Mouse (Mus musculus) embryonic facial prominence, embryonic 12.5 days (tissue): ENCODE measurements around the gene Tmem198b. TPM values are rescaled to one million over a fixed set of nuclear protein-coding genes. Genes with fewer than 3 reads are reported as not detected.
A peak's percentile ranks its signal among the peaks of the same experiment; 100 is the strongest.
"Not testable (repeated sequence)": the region's sequence is repeated elsewhere in the genome, so short reads cannot be mapped to it uniquely, and the experiment has no call there.

Experiments
- ATAC-seq: fragments of 200-750 bp; cut with Nextera tagmentation; 2 replicates; pipeline ENCODE4 v1.8.0; 2017; ENCODE audit not compliant: insufficient number of reproducible peaks, insufficient read depth, low FRiP score, low TSS enrichment
- H3K27ac ChIP-seq: fragments of 300-500 bp; sonication (generic); 2 replicates; pipeline ENCODE4 v1.5.1; 2016; ENCODE audit warnings: mild to moderate bottlenecking
- H3K27me3 ChIP-seq: fragments of 300-500 bp; sonication (generic); 2 replicates; pipeline ENCODE4 v1.6.1; 2016; ENCODE audit warnings: mild to moderate bottlenecking, moderate library complexity
- H3K36me3 ChIP-seq: fragments of 300-500 bp; sonication (generic); 2 replicates; pipeline ENCODE4 v1.6.1; 2016; ENCODE audit warnings: mild to moderate bottlenecking
- H3K4me1 ChIP-seq: fragments of 300-500 bp; sonication (generic); 2 replicates; pipeline ENCODE4 v1.6.1; 2016
- H3K4me2 ChIP-seq: fragments of 300-500 bp; sonication (generic); replicated peaks from 2 replicates; pipeline ENCODE4 v1.6.1; 2016; ENCODE audit warnings: mild to moderate bottlenecking, moderate library complexity
- H3K4me3 ChIP-seq: fragments of 300-500 bp; sonication (generic); 2 replicates; pipeline ENCODE4 v1.5.1; 2016; ENCODE audit warnings: mild to moderate bottlenecking
- H3K9ac ChIP-seq: fragments of 300-500 bp; sonication (generic); 2 replicates; pipeline ENCODE4 v1.6.1; 2016; ENCODE audit warnings: mild to moderate bottlenecking, moderate library complexity
- H3K9me3 ChIP-seq: fragments of 300-500 bp; sonication (generic); 2 replicates; pipeline ENCODE4 v1.6.1; 2016; ENCODE audit warnings: mild to moderate bottlenecking, moderate library complexity
- WGBS: fragments of 180-500 bp; shearing (Covaris S2); methylation state at CpG from one replicate; pipeline ENCODE4 v1.1.7; 2016; 5-methylcytosine and 5-hydroxymethylcytosine counted together
- polyA plus RNA-seq: library from polyadenylated mRNA; unstranded; fragments of >200 nt; fragmentation: Nextera tagmentation; extraction: Ambion mirVana; gene quantifications from 2 replicates; pipeline ENCODE4 v1.2.1, GENCODE M21; 2016

The Tmem198b gene
- 24.8 and 25.7 TPM in 2 replicates for polyA plus RNA-seq

DNA sequence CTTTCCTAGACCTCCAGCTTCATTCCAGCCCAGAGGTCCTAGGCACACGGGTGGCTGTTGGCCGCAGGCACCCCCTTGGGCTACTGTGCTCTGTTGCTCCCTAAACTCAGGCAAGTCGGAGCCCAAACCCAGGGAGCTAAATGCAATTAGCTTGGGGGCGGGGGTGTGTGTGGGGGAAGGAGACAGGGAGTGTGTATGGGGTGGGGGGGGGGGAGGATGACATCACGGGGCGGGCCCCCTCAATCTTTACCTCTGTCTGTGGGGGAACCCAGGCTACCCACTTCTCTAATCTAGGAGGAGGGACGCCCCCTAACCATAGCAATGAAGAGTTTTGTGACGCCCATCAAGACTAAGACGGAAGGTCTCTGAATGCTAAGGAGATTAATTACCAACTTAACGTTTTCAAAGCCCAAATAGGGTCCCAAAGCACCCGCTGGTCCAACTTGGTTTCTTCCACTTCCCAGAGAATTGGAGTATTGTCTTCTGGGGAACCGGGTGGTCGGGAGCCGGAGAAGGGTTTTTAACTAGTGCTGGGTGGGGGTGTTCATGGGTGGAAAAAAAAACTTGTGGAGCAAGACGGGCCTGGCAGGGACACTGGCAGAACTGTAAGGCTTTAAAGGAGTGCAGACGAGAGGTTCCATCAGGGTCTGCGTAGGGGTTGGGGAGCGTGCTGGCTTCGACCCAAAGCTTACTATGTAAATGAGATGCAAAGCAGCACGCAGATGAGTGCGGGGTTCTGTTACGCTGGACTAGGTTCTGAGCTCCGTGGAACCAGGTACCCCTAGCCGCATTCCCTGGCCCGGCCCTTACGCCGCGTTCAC is at the start of gene Tmem198b:
Gene Tmem198b (minus strand): TSS at position 100 of the 821 bp plus-strand sequence.
- Histone ChIP-seq H3K4me3 (peak within 1 kb of the TSS; percentile 85), H3K4me2 (peak within 1 kb of the TSS; percentile 81), H3K9ac (peak within 1 kb of the TSS; percentile 82), H3K9me3 (no peaks in the 10 kb centered on the region), H3K27ac (peak within 1 kb of the TSS; percentile 99), H3K27me3 (no peaks in the 10 kb centered on the region), H3K36me3 (peaks cover 38% of the 10 kb centered on the region), H3K4me1 (peaks cover 50% of the 10 kb centered on the region)
- under 1% methylated on average over 28 of the region's 28 CpGs for WGBS
- ATAC-seq, result peak; percentile 62

DNA sequence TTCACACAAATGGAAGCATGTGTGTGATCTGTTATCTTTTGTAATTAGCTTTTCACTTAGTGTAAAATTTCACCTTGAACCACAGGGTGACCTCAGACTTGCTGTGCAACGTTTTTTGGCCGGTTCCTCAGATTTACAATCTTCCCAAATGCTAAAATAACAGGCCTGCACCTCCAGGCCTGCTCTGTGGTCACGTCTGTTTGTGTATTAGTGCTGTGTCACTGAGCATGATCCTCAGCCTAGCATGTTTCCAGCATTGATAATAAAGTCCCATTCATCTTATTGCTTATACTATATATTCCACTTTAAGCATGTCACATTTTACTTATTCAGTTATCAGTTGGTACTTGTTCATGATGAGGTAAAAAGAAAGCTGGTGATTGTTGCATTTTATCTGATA is 46.2 kb upstream of the Tmem198b start:
- Histone ChIP-seq H3K4me2 (no peak overlapping the region), H3K27me3 (no peaks in the 10 kb centered on the region), H3K4me3 (no peak overlapping the region), H3K4me1 (no peaks in the 10 kb centered on the region), H3K9ac (no peak overlapping the region), H3K9me3 (no peaks in the 10 kb centered on the region), H3K27ac (no peak overlapping the region), H3K36me3 (peaks cover 45% of the 10 kb centered on the region)
- no peak for ATAC-seq
- WGBS, result 73% methylated on average over 3 of the region's 3 CpGs

DNA sequence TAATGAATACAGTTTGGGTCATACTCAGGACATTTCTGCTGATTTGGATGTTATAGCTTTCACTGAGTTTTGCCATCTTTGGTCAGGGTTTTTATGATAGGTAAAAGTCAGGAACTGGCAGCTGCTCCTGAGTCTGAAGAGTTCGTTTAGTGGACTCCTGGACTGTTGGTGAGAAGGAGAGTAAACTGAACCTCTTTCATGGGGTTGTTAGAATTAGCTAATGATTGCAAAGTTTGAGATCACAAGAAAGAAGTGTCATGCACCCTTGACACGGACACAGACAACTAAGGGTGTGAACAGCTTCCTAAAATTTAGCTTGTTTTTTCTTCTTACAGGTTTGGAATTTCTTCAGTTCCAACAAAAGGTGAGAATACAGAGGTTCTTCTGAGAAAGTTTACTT is 44.3 kb upstream of the Tmem198b start:
- ATAC-seq, result no peak
- H3K27me3 ChIP-seq, result no peaks in the 10 kb centered on the region
- H3K4me2 ChIP-seq, result no peak overlapping the region
- peaks cover 49% of the 10 kb centered on the region for H3K36me3 ChIP-seq
- H3K4me3 ChIP-seq, result no peak overlapping the region
- no peak overlapping the region for H3K9ac ChIP-seq
- H3K9me3 ChIP-seq, result no peaks in the 10 kb centered on the region
- no peak overlapping the region for H3K27ac ChIP-seq
- H3K4me1 ChIP-seq, result no peaks in the 10 kb centered on the region
- 77% methylated on average over 2 of the region's 2 CpGs for WGBS

DNA sequence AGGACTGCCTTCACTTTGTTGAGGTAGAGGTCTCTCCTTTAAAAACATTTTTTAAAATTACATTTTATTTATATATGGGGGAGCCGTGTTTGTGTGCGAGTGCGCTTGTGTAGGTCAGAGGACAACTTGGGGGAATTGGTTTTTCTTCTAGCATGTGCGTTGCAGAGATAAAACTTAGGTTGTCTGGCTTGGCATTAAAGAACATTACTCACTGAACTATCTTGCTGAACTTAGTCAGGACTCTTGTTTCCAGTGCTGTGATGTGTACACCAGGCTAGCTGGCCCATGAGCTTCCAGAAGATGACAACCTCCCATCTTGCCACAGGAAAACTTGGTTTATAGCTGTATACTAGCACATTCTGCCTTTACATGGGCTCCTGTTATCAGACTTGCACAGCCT is 42.5 kb upstream of the Tmem198b start:
- H3K4me3 ChIP-seq, result no peak overlapping the region
- no peak for ATAC-seq
- H3K36me3 ChIP-seq, result peaks cover 59% of the 10 kb centered on the region
- H3K27me3 ChIP-seq, result no peaks in the 10 kb centered on the region
- no peak overlapping the region for H3K4me2 ChIP-seq
- H3K9me3 ChIP-seq, result no peaks in the 10 kb centered on the region
- H3K9ac ChIP-seq, result no peak overlapping the region
- WGBS, result 98% methylated on average over 4 of the region's 4 CpGs
- no peaks in the 10 kb centered on the region for H3K4me1 ChIP-seq
- no peak overlapping the region for H3K27ac ChIP-seq

DNA sequence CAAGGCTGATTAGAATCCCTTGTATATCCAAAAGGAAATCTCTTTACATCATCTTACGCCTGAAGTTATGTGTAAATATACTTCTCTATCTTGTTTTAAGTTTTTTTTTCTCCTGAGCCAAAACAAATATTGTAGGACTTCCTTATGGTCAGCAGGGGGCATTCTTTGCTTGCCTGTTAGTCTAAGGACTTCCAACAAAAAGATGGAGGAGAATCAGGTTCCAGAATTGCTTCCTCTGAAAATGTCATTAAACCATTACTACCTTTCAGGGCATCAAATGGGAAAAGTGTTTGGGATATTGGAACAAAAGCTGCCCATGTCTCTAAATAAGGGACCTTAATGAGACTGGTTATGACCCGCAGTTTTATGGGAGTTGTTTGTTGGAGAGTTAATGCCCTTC is 41.3 kb upstream of the Tmem198b start:
- peaks cover 65% of the 10 kb centered on the region for H3K36me3 ChIP-seq
- no peak overlapping the region for H3K4me3 ChIP-seq
- no peaks in the 10 kb centered on the region for H3K9me3 ChIP-seq
- no peak overlapping the region for H3K9ac ChIP-seq
- ATAC-seq, result no peak
- no peak overlapping the region for H3K27ac ChIP-seq
- no peaks in the 10 kb centered on the region for H3K4me1 ChIP-seq
- H3K4me2 ChIP-seq, result no peak overlapping the region
- H3K27me3 ChIP-seq, result no peaks in the 10 kb centered on the region
- whole genome bisulfite sequencing, result 74% methylated on average over 2 of the region's 2 CpGs

DNA sequence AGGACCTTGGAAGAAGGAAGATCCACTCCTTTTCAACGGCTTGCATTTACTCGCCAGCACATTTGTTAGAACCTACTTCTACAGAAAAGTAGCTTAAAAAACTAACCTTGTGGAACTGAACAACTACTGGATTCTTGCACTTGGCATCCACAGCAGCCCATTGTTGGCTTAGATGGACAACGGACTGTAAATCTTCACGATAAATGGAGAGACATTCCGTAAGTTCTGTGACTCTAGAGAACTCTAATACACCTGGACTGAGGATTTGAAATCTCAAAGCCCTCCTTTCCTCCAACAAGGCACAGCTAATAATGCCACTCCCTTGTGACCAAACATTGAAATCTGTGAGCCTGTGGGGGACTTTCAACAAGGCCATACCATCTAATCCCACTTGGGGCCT is 39.1 kb upstream of the Tmem198b start:
- peaks cover 62% of the 10 kb centered on the region for H3K36me3 ChIP-seq
- ATAC-seq, result no peak

DNA sequence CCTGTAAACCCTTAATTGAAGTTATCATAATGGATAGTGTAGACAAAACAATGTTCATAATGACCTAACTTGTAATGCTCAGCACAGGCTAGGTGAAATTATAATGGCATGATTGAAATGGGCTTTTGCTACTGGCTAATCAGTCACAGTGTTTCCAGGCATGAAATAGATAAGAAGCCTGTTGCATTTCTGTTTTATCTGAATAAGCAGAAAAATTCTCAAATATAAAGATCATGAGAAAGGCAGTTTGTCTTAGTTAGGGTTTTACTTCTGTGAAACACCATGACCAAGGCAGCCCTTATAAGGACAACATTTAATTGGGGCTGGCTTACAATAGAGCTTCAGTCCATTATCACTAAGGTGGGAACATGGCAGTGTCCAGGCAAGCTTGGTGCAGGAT is 36.4 kb upstream of the Tmem198b start:
- no peak for ATAC-seq
- H3K4me2 ChIP-seq, result no peak overlapping the region
- H3K4me3 ChIP-seq, result no peak overlapping the region
- no peaks in the 10 kb centered on the region for H3K9me3 ChIP-seq
- no peak overlapping the region for H3K9ac ChIP-seq
- H3K27me3 ChIP-seq, result no peaks in the 10 kb centered on the region
- no peak overlapping the region for H3K27ac ChIP-seq
- H3K36me3 ChIP-seq, result peaks cover 68% of the 10 kb centered on the region
- no peaks in the 10 kb centered on the region for H3K4me1 ChIP-seq

More for the DNA sequence above, 39.1 kb upstream of the Tmem198b start:
- no peaks in the 10 kb centered on the region for H3K4me1 ChIP-seq
- WGBS, result 92% methylated on average over 5 of the region's 5 CpGs
- H3K4me3 ChIP-seq, result no peak overlapping the region
- no peak overlapping the region for H3K27ac ChIP-seq
- H3K27me3 ChIP-seq, result no peaks in the 10 kb centered on the region
- no peak overlapping the region for H3K9ac ChIP-seq
- H3K4me2 ChIP-seq, result no peak overlapping the region
- H3K9me3 ChIP-seq, result no peaks in the 10 kb centered on the region

DNA sequence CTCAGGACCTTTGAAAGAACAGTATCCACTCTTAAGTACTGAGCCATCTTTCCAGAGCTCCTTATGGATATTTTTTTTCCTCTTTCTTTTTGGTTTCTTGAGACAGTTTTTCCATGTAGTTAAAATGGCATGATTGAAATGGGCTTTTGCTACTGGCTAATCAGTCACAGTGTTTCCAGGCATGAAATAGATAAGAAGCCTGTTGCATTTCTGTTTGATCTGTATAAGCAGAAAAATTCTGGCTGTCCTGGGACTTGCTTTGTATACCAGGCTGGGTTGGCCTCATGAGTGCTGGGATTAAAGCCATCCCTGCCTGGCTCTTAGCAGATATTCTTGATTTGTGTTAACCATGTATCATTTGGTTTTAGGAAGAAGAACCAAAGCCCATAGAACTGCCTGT is 35.3 kb upstream of the Tmem198b start:
- no peak overlapping the region for H3K9ac ChIP-seq
- no peaks in the 10 kb centered on the region for H3K4me1 ChIP-seq
- peaks cover 70% of the 10 kb centered on the region for H3K36me3 ChIP-seq
- H3K4me2 ChIP-seq, result no peak overlapping the region
- no peak overlapping the region for H3K27ac ChIP-seq
- no peak for ATAC-seq
- H3K9me3 ChIP-seq, result no peaks in the 10 kb centered on the region
- no peak overlapping the region for H3K4me3 ChIP-seq
- H3K27me3 ChIP-seq, result no peaks in the 10 kb centered on the region

DNA sequence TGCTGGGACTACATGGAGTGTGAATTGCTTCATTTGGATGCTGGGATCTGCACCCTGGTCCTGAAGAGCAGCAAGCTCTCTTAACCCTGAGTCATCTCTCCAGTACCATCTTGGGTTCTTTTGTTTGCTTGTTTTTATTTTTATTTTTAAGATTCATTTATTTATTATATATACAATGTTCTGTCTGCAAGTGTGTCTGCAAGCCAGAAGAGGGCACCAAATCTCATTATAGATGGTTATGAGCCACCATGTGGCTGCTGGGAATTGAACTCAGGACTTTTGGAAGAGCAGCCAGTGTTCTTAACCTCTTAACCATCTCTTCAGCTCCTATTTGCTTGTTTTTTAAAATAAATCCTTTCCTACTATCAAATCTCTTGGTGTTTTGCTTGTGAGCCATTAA is 33.2 kb upstream of the Tmem198b start:
- H3K9ac ChIP-seq, result no peak overlapping the region
- H3K36me3 ChIP-seq, result peaks cover 72% of the 10 kb centered on the region

DNA sequence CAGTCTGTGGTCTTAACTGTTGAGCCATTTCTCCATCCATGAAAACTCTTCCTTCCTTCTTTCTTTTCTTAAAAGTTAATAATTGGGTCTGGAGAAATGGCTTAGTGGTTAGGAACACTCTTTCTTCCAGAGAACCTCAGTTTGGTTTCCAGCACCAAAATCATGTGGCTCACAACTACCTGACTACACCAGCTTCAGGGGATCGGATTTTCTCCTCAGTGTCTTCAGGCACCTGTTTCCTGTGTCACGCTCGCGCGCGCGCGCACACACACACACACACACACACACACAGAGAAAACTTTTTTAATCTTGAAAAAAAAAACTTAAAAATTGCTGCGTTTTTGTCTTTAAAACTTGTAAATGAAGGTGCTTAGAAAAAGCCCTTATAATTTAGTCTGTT is 19.7 kb upstream of the Tmem198b start:
- Histone ChIP-seq H3K4me3 (no peak overlapping the region), H3K4me1 (peaks cover 14% of the 10 kb centered on the region; the same call in 1 of the 2 replicates), H3K27me3 (no peaks in the 10 kb centered on the region), H3K9ac (no peak overlapping the region), H3K4me2 (no peak overlapping the region), H3K27ac (no peak overlapping the region), H3K36me3 (peaks cover 20% of the 10 kb centered on the region), H3K9me3 (no peaks in the 10 kb centered on the region)
- ATAC-seq, result no peak
- 91% methylated on average over 9 of the region's 9 CpGs for WGBS

More for the DNA sequence above, 33.2 kb upstream of the Tmem198b start:
- H3K9me3 ChIP-seq, result no peaks in the 10 kb centered on the region
- no peak overlapping the region for H3K27ac ChIP-seq
- H3K27me3 ChIP-seq, result no peaks in the 10 kb centered on the region
- no peaks in the 10 kb centered on the region for H3K4me1 ChIP-seq
- no peak for ATAC-seq
- H3K4me3 ChIP-seq, result no peak overlapping the region
- no peak overlapping the region for H3K4me2 ChIP-seq

DNA sequence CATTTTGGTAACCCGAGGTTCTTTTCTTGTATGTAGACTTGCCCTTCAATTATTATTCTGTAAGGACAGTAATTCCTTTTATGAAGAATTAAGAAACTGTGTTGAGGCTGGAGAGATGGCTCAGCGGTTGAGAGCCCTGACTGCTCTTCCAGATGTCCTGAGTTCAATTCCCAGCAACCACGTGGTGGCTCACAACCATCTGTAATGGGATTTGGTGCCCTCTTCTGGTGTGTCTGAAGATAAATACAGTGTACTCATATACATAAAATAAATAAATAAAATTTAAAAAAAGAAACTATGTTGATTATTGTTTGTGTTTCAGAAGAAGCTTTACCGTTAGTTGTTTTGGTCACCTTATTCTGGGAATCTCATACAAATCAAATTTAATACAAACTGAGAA is 18.9 kb upstream of the Tmem198b start:
- peaks cover 25% of the 10 kb centered on the region for H3K36me3 ChIP-seq
- peak overlapping the region; percentile 91 for H3K4me3 ChIP-seq
- WGBS, result 77% methylated on average over 4 of the region's 4 CpGs
- H3K27ac ChIP-seq, H3K9ac ChIP-seq, H3K27me3 ChIP-seq, ATAC-seq, H3K9me3 ChIP-seq: not testable (repeated sequence)
- peaks cover 14% of the 10 kb centered on the region; the same call in 1 of the 2 replicates for H3K4me1 ChIP-seq
- peak overlapping the region; percentile 81 for H3K4me2 ChIP-seq

DNA sequence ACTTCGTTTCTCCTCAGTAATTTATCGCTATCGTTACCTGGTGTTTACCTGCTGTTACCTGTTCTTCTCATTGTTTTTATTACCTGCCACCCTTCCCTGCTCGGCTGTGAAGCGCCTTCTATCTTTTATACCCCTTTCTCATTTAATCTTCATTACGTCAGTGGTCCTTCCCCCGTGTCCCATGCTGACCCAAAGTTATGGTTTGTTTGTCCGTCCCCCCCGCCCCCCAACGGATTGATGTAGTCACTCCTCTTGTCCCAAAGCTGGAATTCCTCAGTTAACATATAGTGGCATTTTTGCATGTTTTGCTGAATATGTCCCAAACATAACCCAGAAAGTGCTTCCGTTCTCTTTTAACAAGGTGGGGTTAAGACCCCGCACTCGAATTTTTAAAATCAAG is 18.0 kb upstream of the Tmem198b start:
- no peak for ATAC-seq
- Histone ChIP-seq H3K27me3 (no peaks in the 10 kb centered on the region), H3K36me3 (peaks cover 23% of the 10 kb centered on the region), H3K4me3 (peak overlapping the region; percentile 91), H3K27ac (peak overlapping the region; percentile 65; the same call in 1 of the 2 replicates), H3K4me1 (peaks cover 14% of the 10 kb centered on the region; the same call in 1 of the 2 replicates), H3K9me3 (no peaks in the 10 kb centered on the region), H3K9ac (peak overlapping the region; percentile 83), H3K4me2 (peak overlapping the region; percentile 81)
- WGBS, result 4% methylated on average over 13 of the region's 13 CpGs
